Mouse (Mus musculus) left cerebral cortex, adult 2 months (tissue): ENCODE results near the gene Ccdc22. TPM values are rescaled to one million over a fixed set of nuclear protein-coding genes. Genes with fewer than 3 reads are reported as not detected.
A peak's percentile ranks its signal among the peaks of the same experiment; 100 is the strongest.

ENCODE experiments used
- DNase-seq, 2 experiments: peaks; one replicate each; pipeline ENCODE4 v3.0.0; 2021 to 2022; ENCODE audit warnings: low spot score in 2 of 2, mixed read lengths in 1 of 2; ENCODE audit errors: extremely low spot score in 1 of 2
- H3K27ac ChIP-seq: fragments of 200-600 bp; 2 replicates; pipeline ENCODE4 v1.8.1; 2022
- H3K4me3 ChIP-seq: fragments of 200-600 bp; 2 replicates; pipeline ENCODE4 v1.8.1; 2022
- CTCF ChIP-seq: fragments of 200-600 bp; IDR thresholded peaks from 2 replicates; pipeline ENCODE4 v1.8.1; 2022; ENCODE audit warnings: antibody characterized with exemption, mild to moderate bottlenecking, moderate library complexity
- intact Hi-C: fragments of 180-260 bp; cut with DNase I; formaldehyde crosslinking; loops from one replicate; pipeline ENCODE4 v1.15.1; 2025
- long read RNA-seq, 2 experiments: library from polyadenylated mRNA; stranded (forward); transcript quantifications; one replicate each; pipeline ENCODE4 v2.0.0; 2021; ENCODE audit warnings: borderline mapping rate in 2 of 2
- total RNA-seq, 2 experiments: library from RNA; stranded (reverse); gene quantifications; 2 replicates each; pipeline ENCODE4 v1.2.3; 2021

Gene Ccdc22
- 10 to 100 TPM; 30.1 to 31.5 TPM for total RNA-seq
- long read RNA-seq, experiment 1, transcript Ccdc22-201 (17 exons, 2,353 nt) = major isoform, 37 of 37 reads
- long read RNA-seq, experiment 1, partial matches to known transcripts = 0 of 37 reads
- long read RNA-seq, experiment 1, other reads (novel, unspliced or antisense) = 0 of 37 reads
- long read RNA-seq, experiment 2, transcript Ccdc22-201 (17 exons, 2,353 nt) = major isoform, 27 of 27 reads
- long read RNA-seq, experiment 2, partial matches to known transcripts = 0 of 27 reads
- long read RNA-seq, experiment 2, other reads (novel, unspliced or antisense) = 0 of 27 reads

DNA sequence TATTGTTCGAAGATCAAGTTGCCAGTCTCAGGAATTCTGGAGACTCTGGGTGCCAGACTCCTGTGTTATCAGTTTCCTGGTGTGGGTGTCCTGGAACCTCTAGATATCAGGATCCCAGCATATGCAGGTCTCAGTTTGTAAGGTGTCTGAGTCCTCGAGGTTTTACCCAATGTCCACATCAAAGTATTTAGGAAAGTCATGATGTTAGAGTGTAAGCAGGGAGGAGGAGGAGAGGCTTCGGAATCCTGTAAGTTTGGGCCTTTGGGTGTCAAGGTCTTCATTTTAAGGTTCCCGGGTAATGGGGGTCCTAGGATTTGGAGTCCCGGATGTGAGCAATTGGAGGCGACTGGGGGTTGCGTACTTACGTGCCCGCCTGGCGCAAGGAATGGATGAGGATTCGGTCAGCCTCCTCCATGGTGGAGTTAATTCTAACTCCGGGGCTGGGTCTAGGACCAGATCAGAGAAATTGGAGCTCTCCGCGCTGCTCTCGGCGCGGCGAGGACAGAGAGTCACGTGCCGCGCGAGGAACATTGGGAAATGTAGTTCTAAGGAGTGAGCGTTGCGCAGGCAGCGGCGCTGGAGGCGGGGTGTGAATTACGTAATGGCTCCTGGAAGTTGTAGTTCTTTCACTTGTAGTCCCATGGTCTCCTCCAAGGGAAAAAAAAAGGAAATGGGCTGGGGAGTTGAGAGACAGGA is at the start of gene Ccdc22:
TSS of gene Ccdc22 (minus strand) at position 639 of the 696 bp plus-strand sequence.
- peak; percentile 77 to 84 for DNase-seq
- Histone ChIP-seq H3K4me3 (peak within 1 kb of the TSS; percentile 60), H3K27ac (peak within 1 kb of the TSS; percentile 82)
- intact Hi-C loops = loop anchor here (5.0 kb wide), 2 partner anchors 37 to 72 kb away; no protein-coding TSS in a partner anchor
- TF ChIP-seq CTCF = no peak

GRCm38 (mm10) chrX:7648671-7649304 is 43.5 kb upstream of the Ccdc22 start:
- Histone ChIP-seq H3K27ac (peak overlapping the region; percentile 77), H3K4me3 (peak overlapping the region; percentile 41)
- DNase-seq = peak in 1 of 2 experiments; percentile 72
- intact Hi-C loops = loop anchor here (5.0 kb wide), 1 partner anchor 226 kb away; no protein-coding TSS in a partner anchor
- peak; percentile 2; the same call in 1 of the 2 replicates for TF ChIP-seq CTCF

- Histone ChIP-seq H3K27ac (no peak overlapping the region), H3K4me3 (no peak overlapping the region)
- DNase-seq = peak; percentile 70 to 78
- intact Hi-C loops = loop anchor here (2.0 to 5.0 kb wide), 2 partner anchors 171 to 223 kb away; no protein-coding TSS in a partner anchor
- peak; percentile 72 for TF ChIP-seq CTCF
Observed at GRCm38 (mm10) chrX:7645349-7645748, 40.0 kb upstream of the Ccdc22 start.

DNA sequence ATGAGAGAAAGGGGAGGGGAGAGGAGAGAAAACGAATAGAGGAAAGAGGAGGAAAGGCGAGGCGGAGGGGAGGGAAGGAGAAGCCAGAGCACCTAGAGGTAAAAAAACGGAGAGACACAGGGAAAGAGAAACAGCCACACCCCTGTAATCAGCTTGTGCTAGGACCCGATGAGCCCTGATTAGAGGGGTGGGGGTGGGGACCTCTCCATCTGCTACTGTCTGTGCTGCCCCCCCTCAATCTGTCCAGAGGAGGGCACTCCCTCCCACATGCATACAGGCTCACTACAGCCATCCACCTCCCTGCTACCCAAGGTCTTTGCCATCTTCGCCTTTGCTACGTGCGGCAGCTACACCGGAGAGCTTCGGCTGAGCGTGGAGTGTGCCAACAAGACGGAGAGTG is 35.5 kb upstream of the Ccdc22 start:
- peak overlapping the region; percentile 34 for H3K4me3 ChIP-seq
- intact Hi-C loops = loop anchor here (5.0 kb wide), 1 partner anchor 33 kb away; the partner anchor contains the start of genes Cacna1f and Ccdc22
- no peak overlapping the region for H3K27ac ChIP-seq
- TF ChIP-seq CTCF = no peak
- DNase-seq = no peak

GRCm38 (mm10) chrX:7639536-7640325 is 34.4 kb upstream of the Ccdc22 start:
- DNase-seq = no peak
- intact Hi-C loops = loop anchor here (2.0 to 10.0 kb wide), 3 partner anchors 32 to 325 kb away; partner anchors contain the start of genes Cacna1f, Ccdc22, Clcn5 and Ppp1r3f
- TF ChIP-seq CTCF = no peak
- Histone ChIP-seq H3K27ac (peak overlapping the region; percentile 89), H3K4me3 (peak overlapping the region; percentile 51)

GRCm38 (mm10) chrX:7638401-7639091 is 33.2 kb upstream of the Ccdc22 start, which contains the start of gene Syp:
Gene Syp, plus strand, starts transcription at chrX:7638471.
- DNase-seq = peak; percentile 87 to 89
- intact Hi-C loops = loop anchor here (2.0 to 10.0 kb wide), 2 partner anchors 64 to 324 kb away; partner anchors contain the start of genes Clcn5 and Ppp1r3f
- Histone ChIP-seq H3K4me3 (peak within 1 kb of the TSS; percentile 51), H3K27ac (peak within 1 kb of the TSS; percentile 89)
- TF ChIP-seq CTCF = no peak

- TF ChIP-seq CTCF = no peak; the same call in none of the 2 replicates
- DNase-seq = peak in 1 of 2 experiments; percentile 52
- Histone ChIP-seq H3K4me3 (no peak overlapping the region), H3K27ac (peak overlapping the region; percentile 76)
- intact Hi-C loops = loop anchor here (10.0 kb wide), 1 partner anchor 320 kb away; the partner anchor contains the start of gene Clcn5
Observed at GRCm38 (mm10) chrX:7635101-7635500, 29.8 kb upstream of the Ccdc22 start.

DNA sequence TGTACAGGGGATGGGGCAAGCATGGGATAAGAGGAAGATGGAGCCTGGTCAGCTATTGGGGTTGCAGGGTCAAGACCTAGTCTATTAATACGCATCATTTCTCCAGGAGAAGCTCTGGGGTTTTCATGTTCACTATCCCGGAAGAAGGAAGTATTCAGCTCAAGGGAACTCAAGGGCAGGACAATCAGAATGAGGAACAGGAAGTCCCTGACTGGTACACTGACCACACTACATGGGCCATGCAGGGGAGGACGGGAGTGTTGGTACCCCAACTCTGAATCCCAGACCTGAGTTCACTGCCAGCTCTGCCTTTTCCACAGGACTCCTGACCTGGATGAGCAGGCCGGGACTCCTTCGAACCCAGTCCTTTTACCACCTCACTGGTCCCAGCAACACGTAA is 27.2 kb upstream of the Ccdc22 start:
- H3K4me3 ChIP-seq = no peak overlapping the region
- H3K27ac ChIP-seq = no peak overlapping the region
- intact Hi-C loops = loop anchor here (10.0 kb wide), 1 partner anchor 318 kb away; the partner anchor contains the start of gene Clcn5
- no peak for TF ChIP-seq CTCF
- no peak for DNase-seq

DNA sequence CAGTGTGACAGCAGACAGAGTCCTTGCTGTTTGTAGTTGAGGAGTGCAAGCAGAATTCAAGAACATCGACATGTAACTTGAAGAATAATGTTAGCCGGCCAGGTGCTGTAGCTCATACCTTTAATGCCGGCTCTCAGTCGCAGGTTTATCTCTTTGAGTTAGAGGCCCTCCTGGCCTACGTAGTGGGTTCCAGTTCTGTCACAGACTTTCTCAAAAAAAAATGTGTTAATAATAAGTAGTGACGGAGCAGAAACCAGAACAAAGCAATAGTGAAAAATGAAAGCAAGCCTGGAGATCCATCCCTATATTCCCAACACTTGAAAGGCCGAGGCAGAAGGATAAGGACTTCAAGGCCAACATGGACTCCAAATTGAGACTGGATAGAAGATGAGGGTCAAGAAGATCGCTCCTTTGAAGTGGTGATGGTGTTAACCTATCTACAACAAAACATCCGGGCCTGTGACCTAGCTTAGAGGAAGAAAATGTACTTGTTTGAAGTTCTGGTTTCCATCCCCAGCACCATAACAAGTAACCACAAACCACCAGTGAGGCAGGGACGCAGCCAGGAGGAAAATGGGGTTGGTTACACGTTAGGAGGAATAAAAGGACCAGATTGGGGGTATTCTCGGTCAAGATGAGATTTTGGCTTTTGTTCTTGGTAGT is 12.7 kb upstream of the Ccdc22 start:
- intact Hi-C loops = no loop called here
- DNase-seq = no peak
- H3K27ac ChIP-seq = no peak overlapping the region
- H3K4me3 ChIP-seq = no peak overlapping the region
- no peak for TF ChIP-seq CTCF
